Mouse (Mus musculus): ENCODE measurements at regions not wholly inside any gene's neighbourhood (a gene's known extent, or its start where the extent isn't known, plus 50 kb on each side); places are given as distances from the start of the nearest gene placed in this dataset.
A peak's percentile ranks its signal among the peaks of the same experiment; 100 is the strongest.

DNA sequence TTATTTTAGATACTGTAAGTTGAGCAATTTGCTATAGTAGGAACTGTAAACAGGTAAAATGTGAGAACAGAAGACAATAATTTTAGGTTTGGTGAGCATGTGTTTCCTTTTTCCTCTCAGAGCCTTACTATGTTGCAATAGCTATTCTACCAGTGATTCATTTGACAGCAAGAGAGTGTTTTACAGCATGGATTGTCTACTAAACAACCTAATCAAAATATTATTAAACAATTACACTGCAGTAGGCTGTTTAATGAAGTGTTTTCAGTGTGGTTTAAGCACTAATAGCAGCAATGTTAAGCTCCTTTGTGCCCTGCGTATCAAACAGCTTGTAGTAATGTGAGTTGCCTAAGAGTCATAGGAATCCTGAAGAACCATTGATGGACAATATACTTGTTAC lies 687.9 kb downstream of the Epha7 start:
- Histone ChIP-seq H3K4me3 (ENCODE audit: control insufficient read depth in 1 of 2, insufficient read depth in 1 of 2, low read depth in 2 of 2, low read length in 2 of 2) (no peak overlapping the region), H3K9me3 (replicated peaks; ENCODE audit: insufficient read depth, low read length) (no peaks in the 10 kb centered on the region), H3K27me3 (ENCODE audit: control insufficient read depth in 1 of 2, insufficient read depth in 2 of 2, low read length in 2 of 2) (no peaks in the 10 kb centered on the region), H3K79me2 (ENCODE audit: control insufficient read depth, insufficient read depth, low read length, poor library complexity) (no peaks in the 10 kb centered on the region), H3K36me3 (ENCODE audit: control insufficient read depth in 1 of 2, insufficient read depth in 2 of 2, low read length in 2 of 2) (no peaks in the 10 kb centered on the region), H3K9ac (ENCODE audit: control insufficient read depth, low read depth, low read length, poor library complexity, severe bottlenecking) (no peak overlapping the region), H3K27ac (ENCODE audit: control insufficient read depth, low read depth, low read length) (no peak overlapping the region), H3K4me1 (ENCODE audit: control insufficient read depth in 1 of 2, insufficient read depth in 2 of 2, low read length in 2 of 2) (no peaks in the 10 kb centered on the region)
- no peak for DNase-seq (ENCODE audit: low read depth, low spot score)
- TF ChIP-seq CHD2 (IDR thresholded peaks at IDR 0.05; ENCODE audit: low read length) (no peak), SIN3A (IDR thresholded peaks at IDR 0.05; ENCODE audit: low read length) (no peak), ZC3H11A (IDR thresholded peaks at IDR 0.05; ENCODE audit: low read depth, low read length) (no peak), ETS1 (IDR thresholded peaks at IDR 0.05; ENCODE audit: low read depth, low read length) (no peak), MAZ (IDR thresholded peaks at IDR 0.05; ENCODE audit: low read depth, low read length) (no peak), HCFC1 (IDR thresholded peaks at IDR 0.05; ENCODE audit: low read depth, low read length) (no peak)

DNA sequence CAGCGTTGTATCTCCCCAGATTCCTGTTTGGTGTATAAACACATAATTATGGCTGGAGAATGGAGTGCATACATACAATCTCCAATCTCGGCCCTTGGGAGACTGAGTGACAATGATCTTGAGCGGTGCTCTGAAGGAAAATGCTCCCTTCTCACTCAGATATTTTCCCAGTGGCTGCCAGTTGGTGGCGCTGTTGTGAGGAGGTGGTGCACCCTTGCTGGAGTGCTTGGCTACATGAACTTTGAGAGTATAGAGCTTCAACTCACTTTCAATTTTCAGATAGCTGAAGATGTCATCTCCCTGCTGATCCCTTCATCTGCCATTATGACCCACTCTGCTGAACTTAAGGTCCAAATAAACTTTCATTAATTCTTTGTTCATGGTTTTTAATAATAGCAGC lies 712.1 kb downstream of the Epha7 start:
- no peaks in the 10 kb centered on the region for H3K79me2 ChIP-seq (ENCODE audit: control insufficient read depth, insufficient read depth, low read length, poor library complexity)
- no peaks in the 10 kb centered on the region for H3K36me3 ChIP-seq (ENCODE audit: control insufficient read depth in 1 of 2, insufficient read depth in 2 of 2, low read length in 2 of 2)
- no peak overlapping the region for H3K4me3 ChIP-seq (ENCODE audit: control insufficient read depth in 1 of 2, insufficient read depth in 1 of 2, low read depth in 2 of 2, low read length in 2 of 2)
- no peak overlapping the region for H3K27ac ChIP-seq (ENCODE audit: control insufficient read depth, low read depth, low read length)
- no peaks in the 10 kb centered on the region for H3K9me3 ChIP-seq (replicated peaks; ENCODE audit: insufficient read depth, low read length)
- H3K27me3 ChIP-seq (ENCODE audit: control insufficient read depth in 1 of 2, insufficient read depth in 2 of 2, low read length in 2 of 2): no peaks in the 10 kb centered on the region
- H3K4me1 ChIP-seq (ENCODE audit: control insufficient read depth in 1 of 2, insufficient read depth in 2 of 2, low read length in 2 of 2): no peaks in the 10 kb centered on the region
- H3K9ac ChIP-seq (ENCODE audit: control insufficient read depth, low read depth, low read length, poor library complexity, severe bottlenecking): no peak overlapping the region
- peak; percentile 11 for DNase-seq (ENCODE audit: low read depth, low spot score)
- TF ChIP-seq MEF2A (IDR thresholded peaks at IDR 0.05; ENCODE audit: extremely low read depth, insufficient replicate concordance, low read depth, low read length, poor library complexity, severe bottlenecking): no peak
- TF ChIP-seq CTCF (IDR thresholded peaks at IDR 0.05 in 2 of 3, conservative IDR thresholded peaks at IDR 0.05 in 1 of 3; ENCODE audit: control insufficient read depth in 1 of 3, insufficient read depth in 1 of 3, low read depth in 2 of 3, low read length in 3 of 3, poor library complexity in 1 of 3, severe bottlenecking in 1 of 3): peak; percentile 27 to 58 (median 38); a peak in 5 of 6 replicates

DNA sequence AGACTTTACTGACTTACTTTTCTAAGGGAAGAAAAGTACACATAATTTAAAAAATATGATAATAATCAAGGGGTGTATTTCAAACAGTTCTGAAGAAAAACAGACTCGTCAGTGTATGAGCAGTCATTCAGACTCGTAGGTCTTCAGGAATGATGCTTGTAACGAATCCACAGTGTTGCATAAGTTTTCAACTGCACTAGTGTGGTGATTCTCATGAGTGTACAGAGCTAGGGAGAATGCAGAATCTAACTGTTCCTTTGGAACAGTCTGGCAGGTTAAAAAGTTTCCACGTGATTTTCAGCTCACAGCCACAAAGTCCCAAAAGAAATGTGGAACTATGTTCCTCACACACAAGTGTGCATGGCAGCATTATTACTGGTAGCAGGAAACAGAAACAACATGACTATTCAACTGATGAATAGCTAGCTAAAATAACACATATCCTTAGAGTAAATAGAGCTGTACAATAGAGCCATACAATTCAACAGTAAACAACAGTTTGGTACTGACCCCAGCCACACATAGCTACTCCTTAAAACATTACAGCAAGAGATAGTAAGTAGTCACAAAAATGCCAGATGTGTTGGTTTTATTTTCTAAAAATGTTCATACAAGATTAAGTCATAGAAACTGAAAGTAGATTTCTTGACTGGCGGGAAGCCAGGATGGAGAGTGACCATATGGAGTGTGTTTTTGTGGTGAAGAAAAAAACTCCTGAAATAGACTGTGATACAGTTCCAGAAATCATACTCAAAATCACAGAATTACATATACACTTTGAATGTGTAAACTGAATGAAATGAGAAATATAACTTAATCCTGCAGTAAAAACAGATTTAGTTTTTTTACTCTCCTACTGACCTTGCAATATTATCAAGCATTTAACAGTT lies 713.1 kb downstream of the Epha7 start:
- Histone ChIP-seq H3K27me3 (ENCODE audit: control insufficient read depth in 1 of 2, insufficient read depth in 2 of 2, low read length in 2 of 2) (no peaks in the 10 kb centered on the region), H3K9ac (ENCODE audit: control insufficient read depth, low read depth, low read length, poor library complexity, severe bottlenecking) (no peak overlapping the region), H3K9me3 (replicated peaks; ENCODE audit: insufficient read depth, low read length) (no peaks in the 10 kb centered on the region), H3K79me2 (ENCODE audit: control insufficient read depth, insufficient read depth, low read length, poor library complexity) (no peaks in the 10 kb centered on the region), H3K36me3 (ENCODE audit: control insufficient read depth in 1 of 2, insufficient read depth in 2 of 2, low read length in 2 of 2) (no peaks in the 10 kb centered on the region), H3K4me3 (ENCODE audit: control insufficient read depth in 1 of 2, insufficient read depth in 1 of 2, low read depth in 2 of 2, low read length in 2 of 2) (peak overlapping the region in 1 of 2 experiments; percentile 19; a peak in 1 of 4 replicates), H3K27ac (ENCODE audit: control insufficient read depth, low read depth, low read length) (no peak overlapping the region), H3K4me1 (ENCODE audit: control insufficient read depth in 1 of 2, insufficient read depth in 2 of 2, low read length in 2 of 2) (no peaks in the 10 kb centered on the region)
- TF ChIP-seq MXI1 (IDR thresholded peaks at IDR 0.05; ENCODE audit: low read depth, low read length) (no peak), CHD1 (IDR thresholded peaks at IDR 0.05; ENCODE audit: low read depth, low read length) (no peak), MYC (IDR thresholded peaks at IDR 0.05; ENCODE audit: low read depth, low read length) (no peak), EP300 (IDR thresholded peaks at IDR 0.05; ENCODE audit: low read depth in 1 of 2, low read length in 2 of 2) (no peak), MAZ (IDR thresholded peaks at IDR 0.05; ENCODE audit: low read depth, low read length) (no peak), RCOR1 (IDR thresholded peaks at IDR 0.05; ENCODE audit: low read depth, low read length) (no peak), ZMIZ1 (IDR thresholded peaks at IDR 0.05; ENCODE audit: low read depth, low read length) (no peak), HCFC1 (IDR thresholded peaks at IDR 0.05; ENCODE audit: low read depth, low read length) (no peak), ETS1 (IDR thresholded peaks at IDR 0.05; ENCODE audit: low read depth, low read length) (no peak), MAFK (IDR thresholded peaks at IDR 0.05; ENCODE audit: borderline replicate concordance, low read depth, low read length) (no peak), POLR2AphosphoS5 (IDR thresholded peaks at IDR 0.05; ENCODE audit: borderline replicate concordance, low read depth, low read length) (no peak), MAX (IDR thresholded peaks at IDR 0.05; ENCODE audit: low read length) (no peak), USF1 (IDR thresholded peaks at IDR 0.05; ENCODE audit: low read depth, low read length) (no peak), KAT2A (conservative IDR thresholded peaks at IDR 0.05; ENCODE audit: low read depth, low read length) (no peak), ELF1 (IDR thresholded peaks at IDR 0.05; ENCODE audit: low read depth, low read length) (no peak)
- DNase-seq (ENCODE audit: low read depth, low spot score): no peak
